Mouse (Mus musculus): ENCODE results near the gene Chid1. TPM values are rescaled to one million over a fixed set of nuclear protein-coding genes. Genes with fewer than 3 reads are reported as not detected.

The Chid1 gene
- polyA plus RNA-seq (2012; ENCODE audit: low replicate concordance) = 27.1 and 31.5 TPM in 2 replicates

GRCm38 (mm10) chr7:141539556-141540311 is at the start of gene Chid1:
Chid1 (minus strand) TSS chr7:141539857.

GRCm38 (mm10) chr7:141561682-141562391 is 22.2 kb upstream of the Chid1 start, which contains the start of gene Ap2a2:
Ap2a2 (plus strand) TSS chr7:141562173.

GRCm38 (mm10) chr7:141475011-141475804 is 64.4 kb downstream of the Chid1 start, which contains the start of the genes Polr2l and Tspan4:
Polr2l (minus strand) TSS chr7:141475132.
Tspan4 (plus strand) TSS chr7:141475240.

GRCm38 (mm10) chr7:141467230-141468030 is 72.2 kb downstream of the Chid1 start, which contains the start of gene Cd151:
Cd151 (plus strand) TSS chr7:141467392.

DNA sequence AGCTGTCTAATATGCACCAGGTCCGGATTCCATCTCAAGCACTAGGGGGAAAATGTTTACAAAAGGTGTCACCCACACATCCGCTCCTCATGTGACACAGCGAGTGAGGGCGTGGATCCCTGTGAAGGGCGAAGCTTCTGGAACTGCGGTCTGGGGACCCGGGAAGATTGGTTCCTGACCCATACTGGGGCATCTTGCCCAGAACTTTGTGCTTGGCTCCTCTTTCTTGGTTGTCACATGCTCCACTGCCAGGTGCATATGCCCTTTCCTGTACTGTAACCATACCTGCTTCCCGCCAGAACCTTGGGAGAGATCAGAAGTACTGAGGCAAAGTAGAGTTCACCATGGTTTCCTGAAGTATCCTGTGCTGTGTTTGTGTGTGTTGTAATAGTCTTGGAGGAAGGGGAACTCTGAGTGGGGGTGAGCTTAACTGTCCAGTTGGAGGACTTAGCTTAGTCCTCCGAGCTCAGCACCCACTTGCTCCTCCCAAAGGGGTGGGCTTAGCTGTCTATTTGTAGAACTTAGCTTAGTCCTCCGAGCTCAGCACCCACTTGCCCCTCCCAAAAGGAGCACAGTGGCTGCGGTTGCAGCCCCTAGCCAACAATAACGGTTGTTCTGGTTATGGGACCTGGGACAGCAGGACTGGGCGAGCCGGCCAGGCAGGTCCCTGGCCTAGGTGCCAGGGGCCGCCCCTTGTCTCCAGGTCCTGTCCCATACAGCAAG is 79.1 kb downstream of the Chid1 start, which contains the start of gene Cracr2b:
Gene Cracr2b, plus strand, starts transcription at position 704 of the 723 bp plus-strand sequence.

DNA sequence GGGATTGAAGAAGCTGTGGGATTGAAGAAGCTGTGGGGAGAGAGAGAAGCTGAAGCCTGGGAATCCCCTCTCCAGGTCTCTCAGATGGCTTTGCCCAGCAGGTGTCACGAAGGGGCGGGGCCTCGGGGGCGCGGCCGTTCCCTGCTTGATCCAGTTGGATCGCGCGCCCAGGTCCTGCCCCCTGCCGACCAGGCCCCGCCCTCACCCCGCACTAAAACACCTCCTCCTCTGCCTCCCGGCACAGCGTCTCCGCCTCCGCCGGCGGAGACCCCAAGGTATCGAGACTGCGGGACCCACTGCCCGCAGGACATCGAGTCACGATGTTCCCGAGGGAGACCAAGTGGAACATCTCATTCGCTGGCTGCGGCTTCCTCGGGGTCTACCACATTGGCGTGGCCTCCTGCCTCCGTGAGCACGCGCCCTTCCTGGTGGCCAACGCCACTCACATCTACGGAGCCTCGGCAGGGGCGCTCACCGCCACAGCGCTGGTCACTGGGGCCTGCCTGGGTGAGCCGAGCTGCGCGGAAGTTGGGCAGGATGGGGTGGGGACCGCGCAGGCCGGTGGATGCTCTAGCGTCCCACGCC is 84.6 kb downstream of the Chid1 start, which contains the start of gene Pnpla2:
Gene Pnpla2, plus strand, starts transcription at position 232 of the 585 bp plus-strand sequence.

DNA sequence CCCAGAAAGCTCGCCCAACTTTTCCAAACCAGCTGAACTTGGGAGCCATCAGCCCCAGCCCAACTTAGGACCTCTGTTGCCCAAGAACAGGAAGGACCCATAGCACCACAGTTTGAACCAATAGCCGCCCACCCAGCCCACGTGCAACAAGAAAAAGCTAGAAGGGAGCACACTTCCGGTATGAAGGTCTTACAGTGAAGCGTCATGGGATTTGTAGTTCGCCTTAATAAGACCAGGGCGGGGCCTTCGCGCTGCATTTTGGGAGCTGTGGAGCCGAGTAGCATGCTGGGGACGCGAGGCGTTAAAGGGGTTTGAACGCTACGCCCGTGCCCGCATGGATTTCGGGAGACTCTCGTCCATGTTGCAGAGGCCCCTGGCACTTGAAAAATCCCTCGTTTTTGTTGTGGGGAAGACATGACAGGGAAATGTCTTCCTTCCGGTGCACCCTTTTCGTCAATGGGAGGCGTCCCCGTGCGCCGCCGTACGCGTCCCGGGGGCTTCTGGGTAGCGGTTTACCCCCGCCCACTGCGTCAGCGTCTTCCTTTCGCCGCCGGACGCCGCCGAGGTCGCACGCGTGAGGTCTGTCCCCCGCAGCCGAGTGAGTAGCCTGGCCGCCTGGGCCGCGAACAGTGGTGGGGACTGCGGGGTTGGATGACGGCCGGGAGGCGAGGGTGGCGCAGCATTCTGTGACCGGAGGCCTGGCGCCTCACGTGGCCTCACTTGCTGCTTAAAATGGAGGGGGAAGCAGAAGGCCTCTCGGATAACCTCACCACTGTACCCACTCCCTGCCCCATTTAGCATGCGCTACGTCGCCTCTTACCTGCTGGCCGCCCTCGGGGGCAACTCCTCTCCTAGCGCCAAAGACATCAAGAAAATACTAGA is 92.3 kb downstream of the Chid1 start, which contains the start of gene Rplp2:
Gene Rplp2, plus strand, starts transcription at position 261 of the 882 bp plus-strand sequence.

GRCm38 (mm10) chr7:141443828-141444237 is 95.8 kb downstream of the Chid1 start, which contains the start of gene Pidd1:
Pidd1 (minus strand) TSS chr7:141444025.

Other genes starting within 250 kb of the Chid1 start
- 0.06 TPM in 1 of 2 replicates, not detected in the other for gene Drd4, start 247.9 kb downstream of the Chid1 start, polyA plus RNA-seq (2012; ENCODE audit: low replicate concordance)
- gene Deaf1, start 212.2 kb downstream of the Chid1 start, polyA plus RNA-seq (2012; ENCODE audit: low replicate concordance) = 29.1 and 106 TPM in 2 replicates
- 17.9 and 21.6 TPM in 2 replicates for gene Tmem80, start 212.1 kb downstream of the Chid1 start, polyA plus RNA-seq (2012; ENCODE audit: low replicate concordance)
- 0.36 TPM in 1 of 2 replicates, not detected in the other for gene Eps8l2, start 201.0 kb downstream of the Chid1 start, polyA plus RNA-seq (2012; ENCODE audit: low replicate concordance)
- gene Taldo1, start 147.7 kb downstream of the Chid1 start, polyA plus RNA-seq (2012; ENCODE audit: low replicate concordance) = 29.0 and 438 TPM in 2 replicates
- gene Gatd1, start 125.7 kb downstream of the Chid1 start, polyA plus RNA-seq (2012; ENCODE audit: low replicate concordance) = 2.8 and 7.8 TPM in 2 replicates
- not detected in 2 replicates for gene Cend1, start 110.4 kb downstream of the Chid1 start, polyA plus RNA-seq (2012; ENCODE audit: low replicate concordance)
- gene Slc25a22, start 102.0 kb downstream of the Chid1 start, polyA plus RNA-seq (2012; ENCODE audit: low replicate concordance) = 134 and 136 TPM in 2 replicates
- 42.8 and 151 TPM in 2 replicates for gene Pidd1, start 95.8 kb downstream of the Chid1 start, polyA plus RNA-seq (2012; ENCODE audit: low replicate concordance)
- gene Rplp2, start 92.5 kb downstream of the Chid1 start, polyA plus RNA-seq (2012; ENCODE audit: low replicate concordance) = 3,626 and 4,022 TPM in 2 replicates
- gene Pnpla2, start 84.7 kb downstream of the Chid1 start, polyA plus RNA-seq (2012; ENCODE audit: low replicate concordance) = 71.6 and 106 TPM in 2 replicates
- 3.5 and 4.4 TPM in 2 replicates for gene Cracr2b, start 78.8 kb downstream of the Chid1 start, polyA plus RNA-seq (2012; ENCODE audit: low replicate concordance)
- gene Cd151, start 72.5 kb downstream of the Chid1 start, polyA plus RNA-seq (2012; ENCODE audit: low replicate concordance) = 5.2 and 25.9 TPM in 2 replicates
- gene Polr2l, start 64.7 kb downstream of the Chid1 start, polyA plus RNA-seq (2012; ENCODE audit: low replicate concordance) = 27.0 and 49.9 TPM in 2 replicates
- 12.0 and 26.3 TPM in 2 replicates for gene Tspan4, start 64.6 kb downstream of the Chid1 start, polyA plus RNA-seq (2012; ENCODE audit: low replicate concordance)
- 36.3 and 76.7 TPM in 2 replicates for gene Ap2a2, start 22.3 kb upstream of the Chid1 start, polyA plus RNA-seq (2012; ENCODE audit: low replicate concordance)
- 0.29 and 2.5 TPM in 2 replicates for gene Muc6, start 115.5 kb upstream of the Chid1 start, polyA plus RNA-seq (2012; ENCODE audit: low replicate concordance)
- 0.18 and 0.72 TPM in 2 replicates for gene Muc2, start 150.5 kb upstream of the Chid1 start, polyA plus RNA-seq (2012; ENCODE audit: low replicate concordance)
- gene Muc5ac, start 249.1 kb upstream of the Chid1 start, polyA plus RNA-seq (2012; ENCODE audit: low replicate concordance) = 0.03 TPM in 1 of 2 replicates, not detected in the other

All from leukemia stem cell, adult 10-12 weeks (primary cell).